Comparison of ENCODE assay signal across 8 mouse cellular contexts in the genomic region with DNA sequence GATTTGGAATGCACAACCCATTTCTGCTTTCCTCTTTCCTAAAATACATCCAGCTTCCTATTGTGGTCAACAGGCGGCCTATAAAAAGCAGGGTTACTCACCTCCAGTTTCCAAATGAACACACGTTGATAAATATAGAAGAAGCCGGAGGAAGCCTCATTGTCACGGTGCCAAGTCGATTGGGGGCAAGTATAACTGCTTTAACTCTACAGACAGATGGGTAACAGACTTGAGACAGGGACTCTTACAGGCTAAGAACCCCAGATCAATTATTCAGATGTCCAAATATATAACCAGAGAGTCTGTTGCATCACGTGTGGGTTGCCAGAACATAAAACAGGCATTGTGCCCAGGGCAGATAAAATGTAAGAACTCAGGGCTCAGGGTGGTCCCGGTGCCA. TPM values are rescaled to one million over a fixed set of nuclear protein-coding genes. Genes with fewer than 3 reads are reported as not detected.
DNase-seq lines count a peak whose midpoint lies in the region; ATAC-seq lines count a peak whose summit lies in the region.

No protein-coding gene starts in this region.

- no peak overlapping the region for H3K27ac ChIP-seq in lung, embryonic 16.5 days (ENCODE audit: low read length)
- H3K27ac ChIP-seq in heart, embryonic 11.5 days (ENCODE audit: low read depth, low read length) = peak overlapping the region; percentile 73
- H3K27ac ChIP-seq in neural tube, embryonic 15.5 days (replicated peaks) = no peak overlapping the region

- H3K9ac ChIP-seq in lung, embryonic 16.5 days (ENCODE audit: low read length) = no peak overlapping the region
- H3K9ac ChIP-seq in heart, embryonic 11.5 days (ENCODE audit: low read depth, low read length) = no peak overlapping the region
- no peak overlapping the region for H3K9ac ChIP-seq in neural tube, embryonic 15.5 days (replicated peaks)

- peak; percentile 36 for ATAC-seq in lung, embryonic 16.5 days (ENCODE audit: low read depth)
- no peak for ATAC-seq in heart, embryonic 11.5 days (replicated peaks; ENCODE audit: insufficient number of reproducible peaks, low FRiP score, low TSS enrichment)
- no peak for ATAC-seq in neural tube, embryonic 15.5 days (ENCODE audit: low FRiP score)

- H3K4me3 ChIP-seq in lung, embryonic 16.5 days (ENCODE audit: low read length) = no peak overlapping the region
- H3K4me3 ChIP-seq in heart, embryonic 11.5 days (ENCODE audit: low read depth, low read length) = no peak overlapping the region
- H3K4me3 ChIP-seq in neural tube, embryonic 15.5 days (replicated peaks) = no peak overlapping the region

- peak overlapping the region; percentile 7; the same call in 1 of the 2 replicates for H3K4me2 ChIP-seq in lung, embryonic 16.5 days (ENCODE audit: low read depth, low read length)
- no peak overlapping the region; the same call in 1 of the 2 replicates for H3K4me2 ChIP-seq in heart, embryonic 11.5 days
- no peak overlapping the region for H3K4me2 ChIP-seq in neural tube, embryonic 15.5 days

- H3K9me3 ChIP-seq in lung, embryonic 16.5 days (ENCODE audit: control insufficient read depth, low read length) = no peaks in the 10 kb centered on the region
- H3K9me3 ChIP-seq in heart, embryonic 11.5 days (replicated peaks; ENCODE audit: control insufficient read depth, low read length) = no peaks in the 10 kb centered on the region
- H3K9me3 ChIP-seq in neural tube, embryonic 15.5 days (replicated peaks) = no peaks in the 10 kb centered on the region

- H3K27me3 ChIP-seq in lung, embryonic 16.5 days (ENCODE audit: control insufficient read depth, insufficient read depth, low read depth, low read length) = no peaks in the 10 kb centered on the region
- no peaks in the 10 kb centered on the region for H3K27me3 ChIP-seq in heart, embryonic 11.5 days (ENCODE audit: control insufficient read depth, insufficient read depth, low read length)
- H3K27me3 ChIP-seq in neural tube, embryonic 15.5 days (replicated peaks) = no peaks in the 10 kb centered on the region

- WGBS in lung, embryonic 16.5 days = 41% methylated on average over 7 of the region's 7 CpGs
- WGBS in heart, embryonic 11.5 days (ENCODE audit: insufficient replicate concordance) = 34% methylated on average over 7 of the region's 7 CpGs
- WGBS in neural tube, embryonic 15.5 days = 69% methylated on average over 7 of the region's 7 CpGs

- no peaks in the 10 kb centered on the region for H3K36me3 ChIP-seq in lung, embryonic 16.5 days (ENCODE audit: control insufficient read depth, insufficient read depth, low read length)
- H3K36me3 ChIP-seq in heart, embryonic 11.5 days (ENCODE audit: control insufficient read depth, insufficient read depth, low read length) = no peaks in the 10 kb centered on the region
- no peaks in the 10 kb centered on the region for H3K36me3 ChIP-seq in neural tube, embryonic 15.5 days

- peak; percentile 37 to 61 for DNase-seq in adrenal gland, adult (ENCODE audit: inconsistent age in 2 of 2, low spot score in 1 of 2)
- no peak for DNase-seq in adrenal gland, postnatal 10 days
- DNase-seq in lung, adult 18-20 months = no peak
- peak; percentile 50 for DNase-seq in lung, postnatal 10 days
- no peak for DNase-seq in frontal cortex, postnatal 10 days (ENCODE audit: low spot score in 2 of 2)

- peaks cover 3% of the 10 kb centered on the region for H3K4me1 ChIP-seq in lung, embryonic 16.5 days (replicated peaks; ENCODE audit: control insufficient read depth, insufficient read depth, low read length)
- peaks cover 14% of the 10 kb centered on the region; the same call in 1 of the 2 replicates for H3K4me1 ChIP-seq in heart, embryonic 11.5 days (ENCODE audit: control insufficient read depth, insufficient read depth, low read length)
- peaks cover 10% of the 10 kb centered on the region for H3K4me1 ChIP-seq in neural tube, embryonic 15.5 days

RNA-seq across cellular contexts. Expression of a gene that starts 15.9 kb away (rescaled TPM):
- total RNA-seq in adrenal gland, postnatal 10 days (2021) = 1 to 10 TPM; 3.9 to 6.7 TPM
- 3.8 and 3.9 TPM in 2 replicates for polyA plus RNA-seq in lung, embryonic 16.5 days (2015; fragmentation: Nextera tagmentation; extraction: Ambion mirVana)
- 6.4 and 10.5 TPM in 2 replicates for polyA plus RNA-seq in heart, embryonic 11.5 days (2014; fragmentation: Nextera tagmentation; extraction: Ambion mirVana)
- polyA plus RNA-seq in neural tube, embryonic 15.5 days (2015; fragmentation: Nextera tagmentation; extraction: Ambion mirVana) = 27.2 and 33.6 TPM in 2 replicates

RNA-seq across cellular contexts. Expression of a gene that starts 59.5 kb away (rescaled TPM):
- 1 to 10 TPM; 4.7 to 6.9 TPM for total RNA-seq in adrenal gland, postnatal 10 days (2021)
- polyA plus RNA-seq in lung, embryonic 16.5 days (2015; fragmentation: Nextera tagmentation; extraction: Ambion mirVana) = 5.3 and 6.1 TPM in 2 replicates
- polyA plus RNA-seq in heart, embryonic 11.5 days (2014; fragmentation: Nextera tagmentation; extraction: Ambion mirVana) = 7.8 and 10.1 TPM in 2 replicates
- 20.0 and 21.3 TPM in 2 replicates for polyA plus RNA-seq in neural tube, embryonic 15.5 days (2015; fragmentation: Nextera tagmentation; extraction: Ambion mirVana)

Comparison
In these comparisons a context has a peak if more than half of its experiments do, and no peak if none do; other contexts are left out.
1. DNase-seq: peak in adrenal gland, adult (2 of 2) and lung, postnatal 10 days (single experiment); none in adrenal gland, postnatal 10 days (single experiment), lung, adult 18-20 months (0 of 2) and frontal cortex, postnatal 10 days (0 of 2).